Mouse (Mus musculus) small intestine, adult 2 months (tissue): ENCODE data around the gene Wwc2.

Experiments
- CTCF ChIP-seq: fragments of 200-500 bp; IDR thresholded peaks from 2 replicates; pipeline ENCODE4 v1.5.1; 2012; ENCODE audit warnings: low read depth, mild to moderate bottlenecking, control low read depth, inconsistent platforms, low read length, moderate library complexity, mixed read lengths; ENCODE audit not compliant: insufficient replicate concordance, insufficient read length; ENCODE audit errors: extremely low read depth
- POLR2A ChIP-seq: fragments of 200-500 bp; IDR thresholded peaks from 2 replicates; pipeline ENCODE4 v1.6.1; 2012; ENCODE audit warnings: low read depth, mild to moderate bottlenecking, control low read depth, inconsistent platforms, low read length, moderate library complexity

DNA sequence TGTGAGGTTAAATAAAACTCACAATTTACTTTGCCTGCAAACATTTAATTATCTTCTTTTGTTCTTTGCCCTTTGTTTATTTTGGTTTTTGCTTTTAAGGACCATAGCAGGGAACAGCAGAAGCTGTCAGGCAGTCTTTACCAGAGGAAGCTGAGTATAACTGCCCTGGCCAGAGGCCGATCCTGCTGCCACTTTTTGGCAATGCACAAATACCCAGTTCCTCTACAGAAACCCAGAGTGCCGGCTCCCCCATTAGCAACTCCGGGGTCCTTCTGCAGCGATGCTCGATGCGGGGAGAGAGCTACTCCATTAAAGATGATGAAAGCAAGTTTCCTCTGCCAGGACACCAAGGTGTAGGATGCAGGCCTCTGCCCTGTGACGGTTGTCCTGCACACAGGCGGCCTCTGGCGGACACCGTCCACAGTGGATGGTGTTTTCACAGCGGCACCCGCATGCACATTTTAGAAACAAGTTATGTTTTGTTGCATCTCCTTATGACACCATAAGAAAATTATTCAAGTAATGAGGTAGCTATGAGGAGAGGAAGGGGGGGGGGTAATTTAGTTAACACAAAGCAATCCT lies 62.0 kb downstream of the Wwc2 start:
- TF ChIP-seq CTCF = no peak
- no peak for TF ChIP-seq POLR2A
